Mouse (Mus musculus) spleen, adult 2 months (tissue): ENCODE data around the gene Scamp3. TPM values are rescaled to one million over a fixed set of nuclear protein-coding genes. Genes with fewer than 3 reads are reported as not detected.

Experiments
- DNase-seq, 2 experiments: peaks; one replicate each; pipeline versions ENCODE4 v3.0.0 to v3.0.0-alpha.2; 2012 to 2021; ENCODE audit warnings: low spot score in 2 of 2, low read depth in 1 of 2
- H3K27ac ChIP-seq: fragments of 200-500 bp; 2 replicates; pipeline ENCODE4 v1.5.1; 2012; ENCODE audit warnings: low read length, inconsistent platforms; ENCODE audit not compliant: insufficient read depth
- H3K27me3 ChIP-seq: fragments of 200-500 bp; 2 replicates; pipeline ENCODE4 v1.6.1; 2012; ENCODE audit warnings: mild to moderate bottlenecking, moderate library complexity, low read length, inconsistent platforms; ENCODE audit not compliant: control insufficient read depth, insufficient read depth
- H3K36me3 ChIP-seq: fragments of 200-500 bp; 2 replicates; pipeline ENCODE4 v1.6.1; 2012; ENCODE audit warnings: mild to moderate bottlenecking, low read length, inconsistent platforms; ENCODE audit not compliant: control insufficient read depth, insufficient read depth
- H3K4me1 ChIP-seq: fragments of 200-500 bp; 2 replicates; pipeline ENCODE4 v1.6.1; 2011; ENCODE audit warnings: inconsistent platforms; ENCODE audit not compliant: control insufficient read depth, insufficient read depth, insufficient read length
- H3K4me3 ChIP-seq: fragments of 200-500 bp; 2 replicates; pipeline ENCODE4 v1.5.1; 2011; ENCODE audit warnings: mild to moderate bottlenecking, inconsistent platforms; ENCODE audit not compliant: insufficient read depth, insufficient read length; ENCODE audit errors: extremely low read depth
- CTCF ChIP-seq: fragments of 200-500 bp; IDR thresholded peaks from 2 replicates; pipeline ENCODE4 v1.5.1; 2011; ENCODE audit warnings: mild to moderate bottlenecking, inconsistent platforms; ENCODE audit not compliant: insufficient read depth, insufficient read length, insufficient replicate concordance; ENCODE audit errors: extremely low read depth
- POLR2A ChIP-seq: fragments of 200-500 bp; IDR thresholded peaks from 2 replicates; pipeline ENCODE4 v1.6.1; 2011; ENCODE audit warnings: low read depth, low read length, inconsistent platforms
- WGBS: fragments of 180-500 bp; shearing (Covaris S2); methylation state at CpG from one replicate; pipeline ENCODE4 v1.1.7; 2018; 5-methylcytosine and 5-hydroxymethylcytosine counted together
- polyA plus RNA-seq: library from polyadenylated mRNA; depleted of rRNA; stranded (reverse); fragments of >200 nt; gene quantifications from 2 replicates; pipeline ENCODE4 v1.2.3, GENCODE M21; 2012

The Scamp3 gene
- polyA plus RNA-seq, 1 experiment: 120 TPM

DNA sequence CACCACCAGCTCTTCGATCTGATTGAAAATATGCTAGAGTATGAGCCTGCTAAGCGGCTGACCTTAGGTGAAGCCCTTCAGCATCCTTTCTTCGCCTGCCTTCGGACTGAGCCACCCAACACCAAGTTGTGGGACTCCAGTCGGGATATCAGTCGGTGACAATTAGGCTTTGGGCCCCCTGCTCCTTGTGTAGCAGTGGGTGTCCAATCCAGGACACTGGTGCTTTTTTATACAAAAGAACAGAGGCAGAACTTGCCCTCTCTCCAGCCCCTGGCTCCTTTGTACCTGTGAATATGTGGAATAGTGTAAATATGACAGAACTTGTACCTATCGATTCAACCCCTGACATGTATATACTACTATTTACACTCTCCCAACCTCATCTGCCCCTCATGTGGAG lies 852 bp upstream of the Scamp3 start:
- TF ChIP-seq CTCF (no peak), POLR2A (no peak)
- no peak overlapping the region for H3K27ac ChIP-seq
- DNase-seq: no peak
- WGBS: 94% methylated on average over 7 of the region's 7 CpGs
- H3K27me3 ChIP-seq: no peaks in the 10 kb centered on the region
- H3K4me3 ChIP-seq: no peak overlapping the region
- peaks cover 3% of the 10 kb centered on the region; the same call in 1 of the 2 replicates for H3K4me1 ChIP-seq
- peaks cover 45% of the 10 kb centered on the region for H3K36me3 ChIP-seq

- TF ChIP-seq CTCF: no peak
- no peak for TF ChIP-seq POLR2A
- no peak for DNase-seq
- WGBS: 5% methylated on average over 6 of the region's 6 CpGs
- Histone ChIP-seq H3K4me1 (peaks cover 4% of the 10 kb centered on the region; the same call in 1 of the 2 replicates), H3K4me3 (peak overlapping the region; percentile 73), H3K27ac (peak overlapping the region; percentile 66; the same call in 1 of the 2 replicates), H3K36me3 (peaks cover 40% of the 10 kb centered on the region), H3K27me3 (no peaks in the 10 kb centered on the region)
Measured at GRCm38 (mm10) chr3:89178107-89178385, 773 bp downstream of the Scamp3 start.

- H3K27me3 ChIP-seq: no peaks in the 10 kb centered on the region
Measured at GRCm38 (mm10) chr3:89179056-89179455, 1.8 kb downstream of the Scamp3 start.

GRCm38 (mm10) chr3:89181749-89182500 lies 4.7 kb downstream of the Scamp3 start:
- Histone ChIP-seq H3K4me1 (peaks cover 18% of the 10 kb centered on the region), H3K27ac (no peak overlapping the region), H3K36me3 (peaks cover 11% of the 10 kb centered on the region), H3K4me3 (no peak overlapping the region), H3K27me3 (no peaks in the 10 kb centered on the region)
- DNase-seq: no peak
- TF ChIP-seq CTCF (no peak), POLR2A (no peak)
- 92% methylated on average over 27 of the region's 27 CpGs for WGBS

More at GRCm38 (mm10) chr3:89179056-89179455, 1.8 kb downstream of the Scamp3 start:
- no peak for TF ChIP-seq POLR2A
- no peak for TF ChIP-seq CTCF
- H3K4me3 ChIP-seq: no peak overlapping the region
- peak overlapping the region; percentile 29; the same call in 1 of the 2 replicates for H3K27ac ChIP-seq
- peaks cover 30% of the 10 kb centered on the region for H3K36me3 ChIP-seq
- 84% methylated on average over 11 of the region's 11 CpGs for WGBS
- H3K4me1 ChIP-seq: peaks cover 14% of the 10 kb centered on the region
- no peak for DNase-seq

DNA sequence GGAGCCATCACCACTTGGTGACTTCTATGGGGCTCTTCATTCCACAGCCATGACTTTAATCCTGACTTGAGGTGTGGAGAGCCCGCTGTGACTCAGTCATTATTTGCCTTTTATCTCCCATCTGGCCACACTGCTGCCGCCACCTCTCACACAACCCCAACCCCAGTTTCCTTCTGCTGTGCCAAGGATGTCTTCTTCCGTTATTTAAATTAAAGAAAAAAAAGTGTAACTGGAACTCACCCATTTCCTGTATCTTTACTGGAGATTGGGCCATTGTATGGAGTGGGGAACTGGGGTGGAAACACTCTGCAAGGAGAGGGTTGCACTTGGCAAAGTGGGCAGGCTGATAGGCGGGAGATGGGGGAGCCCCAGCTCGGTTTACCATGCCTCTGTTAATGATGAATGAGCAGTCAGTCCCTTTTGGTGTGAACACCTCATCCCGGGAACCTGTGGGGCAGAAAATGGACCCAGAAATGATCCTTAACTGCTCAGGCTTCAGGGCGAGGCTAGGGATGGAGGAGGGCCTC lies 5.3 kb downstream of the Scamp3 start:
- Histone ChIP-seq H3K4me1 (peaks cover 25% of the 10 kb centered on the region), H3K4me3 (no peak overlapping the region)

DNA sequence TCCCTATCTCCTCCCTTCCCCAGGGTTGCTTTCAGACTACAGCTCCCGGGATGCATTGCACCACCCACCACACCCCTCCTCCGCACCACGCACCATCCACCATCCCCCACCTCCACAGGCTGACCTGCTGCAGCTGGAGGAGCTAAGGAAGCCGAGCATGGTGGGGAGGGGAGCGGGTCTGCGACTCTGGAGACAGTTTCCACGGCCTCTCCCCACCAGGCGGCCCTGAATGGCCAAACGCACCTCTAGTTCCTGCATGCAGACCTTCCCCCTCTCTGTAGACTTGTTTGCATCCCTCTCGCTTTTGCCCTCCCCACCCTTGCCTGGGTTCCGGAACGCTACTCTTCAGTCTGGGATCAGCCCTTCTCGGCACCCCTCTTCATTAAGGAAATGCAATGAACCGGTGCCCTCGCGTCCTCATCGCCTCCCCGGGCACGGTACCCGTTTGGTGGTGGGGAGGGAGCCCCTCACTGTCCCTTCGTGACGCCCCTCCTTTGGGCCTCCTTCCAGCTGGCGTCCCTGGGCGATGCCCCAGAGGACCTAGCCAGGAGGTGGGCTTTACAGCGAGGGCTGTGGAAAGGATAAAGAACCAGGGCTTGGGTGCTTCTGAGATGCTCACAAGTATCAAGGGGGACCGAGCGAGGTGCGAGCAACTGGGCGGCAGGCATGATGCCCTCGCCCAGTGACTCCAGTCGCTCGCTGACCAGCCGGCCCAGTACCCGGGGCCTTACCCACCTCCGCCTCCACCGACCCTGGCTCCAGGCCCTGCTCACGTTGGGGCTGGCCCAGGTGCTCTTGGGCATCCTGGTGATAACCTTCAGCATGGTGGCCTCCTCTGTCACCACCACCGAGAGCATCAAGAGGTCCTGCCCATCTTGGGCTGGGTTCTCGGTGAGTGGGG lies 6.0 kb downstream of the Scamp3 start, which contains the start of gene Fam189b:
Gene Fam189b, plus strand, starts transcription at position 86 of the 901 bp plus-strand sequence.
- no peaks in the 10 kb centered on the region for H3K27me3 ChIP-seq
- TF ChIP-seq CTCF: no peak
- TF ChIP-seq POLR2A: no peak
- peak within 1 kb of the TSS; percentile 63 for H3K27ac ChIP-seq
- peak within 1 kb of the TSS; percentile 68 for H3K4me3 ChIP-seq
- WGBS: 16% methylated on average over 38 of the region's 39 CpGs
- peaks cover 11% of the 10 kb centered on the region for H3K36me3 ChIP-seq
- peaks cover 28% of the 10 kb centered on the region for H3K4me1 ChIP-seq
- DNase-seq: peak in 1 of 2 experiments; percentile 59

More for the DNA sequence above, 5.3 kb downstream of the Scamp3 start:
- DNase-seq: no peak
- H3K27me3 ChIP-seq: no peaks in the 10 kb centered on the region
- WGBS: 32% methylated on average over 7 of the region's 7 CpGs
- H3K27ac ChIP-seq: no peak overlapping the region
- H3K36me3 ChIP-seq: peaks cover 11% of the 10 kb centered on the region
- TF ChIP-seq CTCF (no peak), POLR2A (no peak)
